Mouse (Mus musculus): Measurements from ENCODE around the gene Nup107. TPM values are rescaled to one million over a fixed set of nuclear protein-coding genes. Genes with fewer than 3 reads are reported as not detected.
"Not testable (repeated sequence)": the region's sequence is repeated elsewhere in the genome, so short reads cannot be mapped to it uniquely, and the experiment has no call there.

Nup107 gene
- polyA plus RNA-seq, 1 experiment from 2014 or later, result 87.5 TPM

- H3K27ac ChIP-seq, result no peak overlapping the region
- WGBS, result 92% methylated on average over 9 of the region's 9 CpGs
Observed at GRCm38 (mm10) chr10:117740921-117741320, 51.6 kb downstream of the Nup107 start.

GRCm38 (mm10) chr10:117740171-117740570 is 52.3 kb downstream of the Nup107 start:
- Histone ChIP-seq H3K4me3 (replicated peaks) (no peak overlapping the region), H3K27me3 (no peaks in the 10 kb centered on the region), H3K4me1 (peaks cover 18% of the 10 kb centered on the region), H3K4me2 (no peak overlapping the region), H3K9ac (no peak overlapping the region), H3K27ac (no peak overlapping the region), H3K36me3 (replicated peaks) (peaks cover 43% of the 10 kb centered on the region), H3K9me3 (no peaks in the 10 kb centered on the region)
- WGBS, result 96% methylated on average over 10 of the region's 10 CpGs
- ATAC-seq (ENCODE audit: low FRiP score), result no peak

More at GRCm38 (mm10) chr10:117740921-117741320, 51.6 kb downstream of the Nup107 start:
- peaks cover 41% of the 10 kb centered on the region for H3K36me3 ChIP-seq (replicated peaks)
- no peak overlapping the region for H3K9ac ChIP-seq
- H3K4me2 ChIP-seq, result no peak overlapping the region
- no peaks in the 10 kb centered on the region for H3K27me3 ChIP-seq
- no peak overlapping the region for H3K4me3 ChIP-seq (replicated peaks)
- peaks cover 21% of the 10 kb centered on the region for H3K4me1 ChIP-seq
- no peak for ATAC-seq (ENCODE audit: low FRiP score)
- H3K9me3 ChIP-seq, result no peaks in the 10 kb centered on the region

DNA sequence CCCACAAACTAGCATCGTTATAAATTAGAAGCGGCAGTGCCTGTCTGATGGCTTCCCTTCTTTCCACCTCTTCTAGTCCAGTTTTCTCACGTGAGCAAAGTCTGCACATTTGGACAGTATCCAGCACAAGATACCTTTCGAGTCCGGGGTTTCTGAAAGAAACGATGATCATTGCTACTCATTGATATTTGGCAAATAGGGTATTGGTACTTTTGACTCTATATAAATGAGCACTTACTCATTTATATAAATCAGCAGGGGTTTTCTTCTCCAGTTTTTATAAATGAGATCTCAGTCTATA is 52.9 kb downstream of the Nup107 start:
- H3K9ac ChIP-seq, result no peak overlapping the region
- ATAC-seq (ENCODE audit: low FRiP score), result no peak
- WGBS, result 97% methylated on average over 6 of the region's 6 CpGs
- H3K27me3 ChIP-seq, result no peaks in the 10 kb centered on the region
- H3K4me2 ChIP-seq, result no peak overlapping the region
- no peak overlapping the region for H3K4me3 ChIP-seq (replicated peaks)
- H3K36me3 ChIP-seq (replicated peaks), result peaks cover 43% of the 10 kb centered on the region
- no peak overlapping the region for H3K27ac ChIP-seq
- H3K9me3 ChIP-seq, result no peaks in the 10 kb centered on the region
- peaks cover 12% of the 10 kb centered on the region for H3K4me1 ChIP-seq

DNA sequence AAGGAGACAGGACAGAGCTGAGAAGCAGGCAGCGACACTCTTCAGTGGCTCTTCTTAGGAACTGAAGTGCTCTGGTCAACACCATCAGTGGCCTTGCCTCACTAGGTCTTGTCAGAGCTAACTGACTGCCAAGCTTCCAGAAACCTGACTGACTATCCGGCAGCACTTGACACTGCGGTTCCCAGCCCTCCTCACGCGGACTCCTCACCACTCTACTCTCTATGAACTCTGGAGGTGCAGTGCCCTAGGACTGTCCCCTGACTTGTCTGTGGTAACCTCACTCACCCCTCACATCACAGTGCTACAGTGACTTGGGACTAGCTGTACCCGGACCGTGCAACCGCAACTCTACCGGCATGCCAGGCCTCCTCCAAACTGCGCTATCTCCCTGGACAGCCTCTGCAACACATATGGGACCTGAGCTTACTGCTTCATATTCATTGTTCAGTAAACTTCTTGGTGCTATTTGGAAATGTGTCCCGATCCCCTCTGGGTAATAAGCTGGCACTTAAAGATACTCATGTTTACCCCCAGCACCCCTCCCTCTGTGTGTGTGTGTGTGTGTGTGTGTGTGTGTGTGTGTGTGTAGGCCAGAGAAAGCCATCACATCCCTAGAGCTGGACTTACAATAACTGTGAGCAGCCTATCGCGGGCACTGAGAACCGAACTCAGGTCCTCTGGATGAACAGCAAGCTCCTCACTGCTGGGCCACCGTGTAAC is 53.4 kb downstream of the Nup107 start:
- no peak for ATAC-seq (ENCODE audit: low FRiP score)
- H3K27me3 ChIP-seq, result no peaks in the 10 kb centered on the region
- H3K36me3 ChIP-seq (replicated peaks), result peaks cover 43% of the 10 kb centered on the region
- H3K9ac ChIP-seq, result no peak overlapping the region
- H3K4me3 ChIP-seq (replicated peaks), result no peak overlapping the region
- no peak overlapping the region for H3K27ac ChIP-seq
- no peak overlapping the region for H3K4me2 ChIP-seq
- no peaks in the 10 kb centered on the region for H3K9me3 ChIP-seq
- peaks cover 7% of the 10 kb centered on the region for H3K4me1 ChIP-seq
- 91% methylated on average over 15 of the region's 15 CpGs for WGBS

DNA sequence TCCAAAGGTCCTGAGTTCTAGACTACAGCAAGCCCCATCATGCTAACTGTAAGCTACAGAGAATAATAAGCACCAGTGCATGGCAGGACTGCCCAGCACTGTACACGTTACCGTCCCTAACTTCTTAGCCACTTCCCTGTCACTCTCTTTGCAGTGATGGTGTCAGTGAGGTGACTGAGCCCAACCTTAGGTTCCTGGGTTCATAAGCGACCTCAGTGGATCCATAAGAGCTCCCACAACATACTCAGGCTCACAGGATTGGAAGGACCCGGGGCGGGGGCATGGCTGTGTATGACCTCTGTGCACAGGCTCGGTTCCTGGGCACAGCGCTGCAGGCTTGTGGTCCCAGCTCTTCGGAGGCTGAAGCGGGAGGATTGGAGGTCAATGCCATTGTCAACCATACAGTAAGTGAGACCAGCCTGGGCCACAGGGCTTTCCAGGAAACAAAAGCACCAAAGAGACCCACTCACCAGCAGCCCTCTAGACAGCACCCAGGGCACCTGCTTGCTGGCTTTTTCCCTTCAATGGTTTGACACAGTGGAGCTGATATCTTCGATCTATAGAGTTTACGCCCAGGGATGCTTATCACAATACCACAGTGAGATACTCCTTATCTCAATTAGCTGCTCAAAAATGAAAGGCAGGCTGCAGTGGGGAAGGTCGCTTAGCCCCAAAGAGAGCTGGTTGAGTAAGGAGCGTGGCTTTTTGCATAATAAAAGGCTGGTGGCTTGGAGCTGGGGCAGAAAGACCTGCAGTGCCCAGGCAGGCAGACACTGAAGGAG is 54.2 kb downstream of the Nup107 start:
- Histone ChIP-seq H3K4me3 (replicated peaks) (no peak overlapping the region), H3K27me3 (no peaks in the 10 kb centered on the region), H3K27ac (no peak overlapping the region), H3K9ac (no peak overlapping the region; the same call in 1 of the 2 replicates), H3K9me3 (no peaks in the 10 kb centered on the region), H3K4me2 (no peak overlapping the region), H3K36me3 (replicated peaks) (peaks cover 43% of the 10 kb centered on the region), H3K4me1 (no peaks in the 10 kb centered on the region)
- no peak for ATAC-seq (ENCODE audit: low FRiP score)
- 81% methylated on average over 13 of the region's 13 CpGs for WGBS

DNA sequence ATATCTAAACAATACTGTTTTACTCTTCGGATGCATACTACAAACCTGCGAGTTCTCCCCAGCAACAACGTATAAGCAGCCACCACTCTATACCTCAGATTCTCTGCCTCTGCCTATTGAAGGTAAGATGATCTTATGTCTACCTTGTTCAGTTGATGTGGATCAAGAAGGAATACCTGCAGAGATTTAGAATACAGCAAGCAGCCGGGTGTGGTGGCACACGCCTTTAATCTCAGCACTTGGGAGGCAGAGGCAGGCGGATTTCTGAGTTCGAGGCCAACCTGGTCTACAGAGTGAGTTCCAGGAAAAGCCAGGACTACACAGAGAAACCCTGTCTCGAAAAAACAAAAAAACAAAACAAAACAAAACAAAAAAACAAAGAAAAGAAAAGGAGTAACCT is 55.0 kb downstream of the Nup107 start:
- H3K36me3 ChIP-seq (replicated peaks), result peaks cover 43% of the 10 kb centered on the region
- H3K4me3 ChIP-seq (replicated peaks); H3K27me3 ChIP-seq; H3K9me3 ChIP-seq; H3K9ac ChIP-seq; H3K4me2 ChIP-seq; H3K4me1 ChIP-seq; H3K27ac ChIP-seq; ATAC-seq (ENCODE audit: low FRiP score): not testable (repeated sequence)
- WGBS, result 93% methylated on average over 8 of the region's 8 CpGs

GRCm38 (mm10) chr10:117737075-117737474 is 55.4 kb downstream of the Nup107 start:
- H3K36me3 ChIP-seq (replicated peaks), result peaks cover 43% of the 10 kb centered on the region
- no peaks in the 10 kb centered on the region for H3K27me3 ChIP-seq
- no peak for ATAC-seq (ENCODE audit: low FRiP score)
- H3K4me1 ChIP-seq, result no peaks in the 10 kb centered on the region
- 91% methylated on average over 4 of the region's 4 CpGs for WGBS
- no peaks in the 10 kb centered on the region for H3K9me3 ChIP-seq
- H3K27ac ChIP-seq, result no peak overlapping the region
- no peak overlapping the region for H3K4me3 ChIP-seq (replicated peaks)
- no peak overlapping the region for H3K9ac ChIP-seq
- H3K4me2 ChIP-seq, result no peak overlapping the region

DNA sequence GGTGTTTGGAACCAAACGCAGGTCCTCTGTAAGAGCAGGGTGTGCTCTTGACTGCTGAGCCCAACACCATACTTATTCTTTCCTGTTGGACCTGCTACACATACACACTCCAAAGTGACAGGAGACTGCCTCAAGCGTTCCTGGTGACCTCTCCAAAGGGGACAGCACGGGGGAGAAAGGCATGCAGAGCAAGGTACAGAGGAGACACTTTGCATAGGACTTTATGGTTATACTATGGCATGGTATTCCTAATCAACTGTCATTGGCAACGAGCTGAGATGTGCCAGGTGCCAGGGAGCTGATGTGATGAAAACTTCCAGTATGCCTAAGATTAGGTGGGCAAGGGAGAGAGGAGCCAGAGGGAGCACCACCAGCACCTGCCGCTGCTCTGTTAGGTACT is 55.9 kb downstream of the Nup107 start:
- Histone ChIP-seq H3K9me3 (no peaks in the 10 kb centered on the region), H3K4me1 (no peaks in the 10 kb centered on the region), H3K27me3 (no peaks in the 10 kb centered on the region), H3K4me3 (replicated peaks) (no peak overlapping the region), H3K4me2 (no peak overlapping the region), H3K9ac (no peak overlapping the region), H3K36me3 (replicated peaks) (peaks cover 43% of the 10 kb centered on the region), H3K27ac (no peak overlapping the region)
- no peak for ATAC-seq (ENCODE audit: low FRiP score)
- 89% methylated on average over 5 of the region's 5 CpGs for WGBS

- not testable (repeated sequence) for H3K4me1 ChIP-seq; H3K9ac ChIP-seq; ATAC-seq (ENCODE audit: low FRiP score); H3K4me3 ChIP-seq (replicated peaks); H3K27me3 ChIP-seq; H3K27ac ChIP-seq; H3K9me3 ChIP-seq; H3K4me2 ChIP-seq
- peaks cover 43% of the 10 kb centered on the region for H3K36me3 ChIP-seq (replicated peaks)
- WGBS, result 92% methylated on average over 12 of the region's 12 CpGs
Observed at GRCm38 (mm10) chr10:117735396-117735795, 57.1 kb downstream of the Nup107 start.

- H3K4me3 ChIP-seq (replicated peaks); H3K9me3 ChIP-seq; H3K27me3 ChIP-seq; ATAC-seq (ENCODE audit: low FRiP score); H3K27ac ChIP-seq; H3K4me2 ChIP-seq; H3K4me1 ChIP-seq; H3K9ac ChIP-seq: not testable (repeated sequence)
- WGBS, result 89% methylated on average over 10 of the region's 10 CpGs
- H3K36me3 ChIP-seq (replicated peaks), result peaks cover 31% of the 10 kb centered on the region
Observed at GRCm38 (mm10) chr10:117734104-117734852, 58.2 kb downstream of the Nup107 start.

GRCm38 (mm10) chr10:117733626-117734025 is 58.9 kb downstream of the Nup107 start:
- not testable (repeated sequence) for H3K4me2 ChIP-seq; H3K4me1 ChIP-seq; H3K27ac ChIP-seq; H3K27me3 ChIP-seq; ATAC-seq (ENCODE audit: low FRiP score); H3K9me3 ChIP-seq; H3K9ac ChIP-seq; H3K4me3 ChIP-seq (replicated peaks)
- WGBS, result 94% methylated on average over 8 of the region's 8 CpGs
- H3K36me3 ChIP-seq (replicated peaks), result peaks cover 25% of the 10 kb centered on the region

DNA sequence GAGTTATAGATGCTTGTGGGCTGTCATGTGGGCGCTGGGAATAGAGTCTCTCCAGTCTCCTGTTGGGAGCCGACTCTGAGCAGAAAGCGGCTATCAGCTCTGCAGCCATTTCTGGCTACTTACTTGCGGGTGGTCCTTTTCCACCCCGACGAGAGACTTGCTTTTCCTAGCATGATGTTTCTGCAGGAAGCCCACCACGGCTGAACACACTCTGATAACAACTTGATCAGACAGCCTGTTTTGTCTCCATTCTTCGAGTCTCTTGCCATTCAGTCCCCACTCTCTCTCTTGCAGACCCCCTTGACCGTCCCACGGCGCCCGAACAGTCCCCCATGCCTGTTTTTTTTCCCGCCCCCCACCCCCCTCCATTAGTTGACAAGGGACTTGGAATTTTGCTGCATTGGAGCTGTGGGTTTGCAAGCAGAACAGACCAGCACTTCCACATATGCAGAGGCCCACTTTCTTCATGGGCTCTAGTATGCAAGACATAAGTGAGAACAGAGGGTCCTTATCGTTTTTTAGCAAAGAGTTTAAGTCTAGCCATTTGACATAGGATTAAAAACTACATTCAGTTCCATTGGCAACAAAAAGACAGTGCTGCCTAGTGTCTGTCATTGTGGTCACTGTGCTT is 59.4 kb downstream of the Nup107 start:
- Histone ChIP-seq H3K27me3 (no peaks in the 10 kb centered on the region), H3K9ac (no peak overlapping the region), H3K9me3 (no peaks in the 10 kb centered on the region), H3K4me2 (no peak overlapping the region), H3K4me3 (replicated peaks) (no peak overlapping the region), H3K36me3 (replicated peaks) (peaks cover 19% of the 10 kb centered on the region), H3K27ac (no peak overlapping the region), H3K4me1 (no peaks in the 10 kb centered on the region)
- no peak for ATAC-seq (ENCODE audit: low FRiP score)
- WGBS, result 89% methylated on average over 14 of the region's 14 CpGs

All from forebrain, embryonic 12.5 days (tissue).